Mouse (Mus musculus): ENCODE measurements around the gene Tas2r104.

- TF ChIP-seq EP300 (IDR thresholded peaks at IDR 0.05; ENCODE audit: insufficient read depth, low read depth, low read length) (no peak), CTCF (IDR thresholded peaks at IDR 0.05; ENCODE audit: low read depth, low read length) (no peak), POLR2A (IDR thresholded peaks at IDR 0.05; ENCODE audit: insufficient read depth, low read length) (no peak)
These were observed 6.8 kb downstream of the Tas2r104 start, which contains the start of gene Tas2r106 for GRCm38 (mm10) chr6:131678786-131679185.
